Mouse (Mus musculus): Measurements from ENCODE around the gene Ldb2.

DNA sequence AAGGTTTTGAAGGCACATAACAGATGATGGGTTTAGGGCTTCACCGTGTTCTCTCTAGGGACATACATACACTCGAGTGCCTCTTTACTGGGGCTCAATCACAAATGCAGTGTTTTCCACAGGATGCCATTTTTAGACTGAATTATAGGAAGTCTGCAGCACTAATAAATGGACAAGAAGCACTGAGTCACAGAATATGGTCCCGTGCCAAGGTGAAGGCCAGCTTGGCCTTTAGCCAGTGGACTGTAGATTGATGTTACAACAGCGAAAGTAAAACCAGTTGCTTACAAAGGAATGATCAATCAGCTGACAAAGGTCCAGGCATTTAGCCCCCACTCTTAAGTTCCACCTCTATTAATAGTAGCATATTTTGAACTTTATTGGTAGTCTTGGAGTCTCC lies 304.4 kb downstream of the Ldb2 start:
- TF ChIP-seq CTCF (IDR thresholded peaks at IDR 0.05; ENCODE audit: low read depth) (no peak), EP300 (IDR thresholded peaks at IDR 0.05; ENCODE audit: low read depth) (no peak)
